Mouse (Mus musculus) T-cell, adult 2 months (primary cell): ENCODE results near the gene Plekha3.

Experiments
- DNase-seq: peaks from one replicate; pipeline ENCODE4 v3.0.0; 2022; ENCODE audit warnings: low spot score

Gene Plekha3

DNA sequence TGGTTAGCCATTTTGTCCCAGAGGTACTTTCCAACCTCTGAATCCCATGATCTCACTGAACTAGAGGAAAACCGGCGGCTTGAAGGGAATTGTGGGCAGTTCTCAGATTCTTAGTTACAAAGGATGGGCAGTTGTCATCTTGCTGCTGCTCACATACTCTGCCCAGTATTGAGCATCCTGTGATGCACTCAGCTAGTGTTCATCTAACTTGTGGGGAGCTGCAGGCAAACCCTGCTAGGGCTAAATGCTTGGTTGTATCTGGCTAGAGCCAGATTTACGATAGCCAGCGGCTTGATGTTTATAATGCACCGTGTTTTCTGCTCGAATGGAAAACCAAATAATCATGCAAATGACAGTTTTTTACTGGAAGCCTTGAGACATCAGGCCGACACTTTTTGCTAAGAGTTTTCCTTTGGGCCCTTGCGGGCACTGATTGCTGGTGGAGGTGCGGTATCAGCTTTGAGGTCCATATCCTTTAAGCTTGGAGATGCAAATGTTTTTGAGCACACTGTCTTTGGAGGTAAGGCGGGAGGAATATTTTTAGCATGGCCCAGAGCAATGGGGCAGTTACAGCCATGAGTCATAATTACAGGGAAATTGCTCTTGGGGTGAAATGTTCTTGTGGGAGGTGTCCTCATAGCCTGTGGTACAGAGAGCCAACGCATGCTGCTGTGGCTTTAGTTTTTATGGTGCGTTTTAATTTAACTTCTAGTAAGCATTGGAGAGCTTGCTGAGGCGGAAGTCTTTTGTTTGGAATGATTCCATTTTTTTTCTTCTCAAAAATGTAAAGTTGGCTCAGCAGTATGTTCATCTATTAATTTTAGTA lies 1.5 kb downstream of the Plekha3 start:
- no peak for DNase-seq

DNA sequence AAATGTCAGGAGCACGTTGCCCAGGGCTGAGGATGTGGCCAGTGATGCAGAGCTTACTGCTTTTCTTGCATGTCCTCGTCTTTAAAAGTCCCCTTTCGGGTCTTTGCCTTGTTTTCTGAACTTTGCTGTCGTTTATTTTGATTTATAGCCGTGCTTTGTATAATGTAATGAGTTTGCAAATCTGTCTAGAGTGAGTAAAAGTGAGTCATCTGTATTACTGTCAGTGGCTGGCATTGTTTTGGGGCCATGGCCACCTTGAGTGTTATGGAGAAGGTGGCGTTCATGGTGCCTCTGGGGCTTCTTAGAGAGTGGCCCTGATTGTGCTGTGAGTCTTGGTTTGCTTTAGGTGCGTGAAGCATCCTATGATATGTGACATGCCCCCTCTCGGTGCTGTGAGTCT lies 7.2 kb downstream of the Plekha3 start:
- DNase-seq = no peak

DNA sequence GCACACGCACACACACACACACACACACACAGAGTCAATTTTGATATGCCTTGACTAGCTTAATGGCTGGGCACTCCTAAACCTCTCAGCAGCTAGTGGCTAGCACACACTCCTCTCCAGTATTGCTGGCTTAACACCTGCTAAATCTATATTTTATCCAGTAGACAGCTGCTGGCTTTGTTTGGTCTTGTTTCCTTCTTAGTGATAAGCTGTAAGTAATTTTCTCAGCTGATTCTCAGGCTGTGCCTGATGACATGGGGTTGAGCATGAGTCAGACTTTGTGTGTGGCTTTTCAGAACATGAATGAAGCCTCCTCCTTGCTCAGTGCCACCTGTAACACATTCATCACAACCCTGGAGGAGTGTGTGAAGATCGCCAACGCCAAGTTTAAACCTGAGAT lies 11.9 kb downstream of the Plekha3 start:
- no peak for DNase-seq

GRCm38 (mm10) chr2:76687608-76688007 lies 12.5 kb downstream of the Plekha3 start:
- DNase-seq = no peak

- no peak for DNase-seq
These were observed 13.1 kb downstream of the Plekha3 start for GRCm38 (mm10) chr2:76688162-76688561.

- DNase-seq = no peak
These were observed 15.5 kb downstream of the Plekha3 start for GRCm38 (mm10) chr2:76690436-76691204.

DNA sequence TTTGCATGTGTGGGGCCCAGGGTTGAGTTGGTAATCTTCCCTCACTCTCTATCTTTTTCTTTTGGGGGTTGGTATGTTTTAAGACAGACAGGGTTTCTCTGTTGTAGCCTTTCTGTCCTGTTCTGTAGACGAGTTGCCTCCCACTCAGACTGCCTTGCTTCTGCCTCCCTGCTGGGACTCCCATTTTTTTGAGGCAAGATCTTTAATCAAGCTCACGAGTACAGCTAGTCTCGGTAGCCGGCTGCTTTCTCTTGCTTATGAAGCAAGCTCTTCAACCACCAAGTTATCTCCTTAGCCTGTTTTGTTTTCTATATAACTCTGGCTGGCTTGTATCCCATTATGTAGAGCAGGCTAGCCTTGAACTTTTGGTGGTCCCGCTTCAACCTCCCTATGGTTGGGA lies 18.7 kb downstream of the Plekha3 start:
- no peak for DNase-seq

DNA sequence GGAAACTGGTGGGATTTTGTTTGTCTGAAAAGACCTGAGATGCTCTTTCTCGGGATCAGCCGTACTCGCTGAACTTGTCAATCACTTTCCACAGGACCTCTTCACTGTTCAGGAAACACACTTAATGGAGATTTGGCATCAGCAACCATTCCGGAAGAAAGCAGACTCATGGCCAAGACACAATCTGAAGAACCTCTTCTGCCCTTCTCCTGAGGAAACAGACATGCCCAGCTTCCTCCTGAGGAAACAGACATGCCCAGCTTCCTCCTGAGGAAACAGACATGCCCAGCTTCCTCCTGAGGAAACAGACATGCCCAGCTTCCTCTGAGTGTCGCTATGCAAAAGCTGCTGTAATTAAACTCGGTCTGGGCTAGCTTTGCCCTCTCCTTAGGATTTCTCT lies 20.2 kb downstream of the Plekha3 start:
- no peak for DNase-seq

DNA sequence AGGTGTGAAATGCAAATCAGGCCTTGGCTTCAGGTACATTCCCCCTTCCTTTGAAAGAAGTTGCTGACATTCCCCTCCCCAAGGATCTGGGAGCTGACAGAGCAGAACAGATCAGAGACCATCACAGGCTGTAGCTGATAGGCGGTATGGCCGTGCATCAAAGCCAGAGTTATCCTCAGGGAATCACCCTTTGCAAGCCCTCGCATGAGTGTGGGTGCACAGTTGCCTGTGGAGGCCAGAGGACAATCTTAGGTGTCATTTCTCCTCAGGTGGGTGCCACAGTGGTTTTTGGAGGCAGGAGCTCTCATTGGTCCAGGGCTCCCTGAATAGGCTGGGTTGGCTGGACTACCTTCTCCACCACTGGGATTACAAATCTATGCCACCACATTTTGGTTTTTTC lies 27.1 kb downstream of the Plekha3 start:
- no peak for DNase-seq

DNA sequence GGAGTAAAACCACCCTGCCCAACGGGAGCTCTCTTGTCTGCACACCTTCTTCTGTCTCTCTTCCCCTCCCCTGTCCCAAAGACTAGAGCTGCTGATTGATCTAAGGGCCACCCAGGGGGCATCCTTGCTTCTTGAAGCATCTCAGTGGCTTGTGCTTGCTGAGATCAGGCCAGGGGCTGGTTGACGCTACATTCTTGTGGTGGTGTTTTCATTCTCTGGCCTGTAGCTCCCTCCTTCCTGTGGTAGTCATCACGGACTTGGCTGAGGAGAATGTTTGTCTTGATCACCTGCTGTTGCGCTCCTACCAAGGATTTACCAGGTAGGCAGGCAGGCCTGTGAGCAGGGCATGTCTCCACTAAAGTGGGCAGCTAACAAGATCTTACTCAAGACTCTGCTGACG lies 27.7 kb downstream of the Plekha3 start:
- no peak for DNase-seq

DNA sequence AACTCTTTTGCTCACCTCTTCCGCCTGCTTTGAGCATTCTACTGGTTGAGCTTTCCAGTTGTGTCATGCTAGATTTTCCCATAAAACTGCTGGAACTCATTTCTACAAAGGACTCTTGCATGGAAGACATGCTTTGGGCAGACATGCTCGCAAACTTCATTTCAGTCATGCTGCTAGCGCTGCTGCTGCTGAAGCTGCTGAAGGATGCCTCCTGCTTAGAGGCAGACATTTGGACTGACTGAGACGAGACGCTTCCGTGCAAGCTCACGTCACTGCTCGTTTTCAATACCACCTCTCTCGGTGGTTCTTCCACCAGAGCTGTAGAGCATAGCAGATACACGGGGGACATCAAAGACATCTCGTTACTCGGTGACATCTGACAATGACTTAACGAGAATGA lies 30.6 kb downstream of the Plekha3 start:
- DNase-seq = no peak

DNA sequence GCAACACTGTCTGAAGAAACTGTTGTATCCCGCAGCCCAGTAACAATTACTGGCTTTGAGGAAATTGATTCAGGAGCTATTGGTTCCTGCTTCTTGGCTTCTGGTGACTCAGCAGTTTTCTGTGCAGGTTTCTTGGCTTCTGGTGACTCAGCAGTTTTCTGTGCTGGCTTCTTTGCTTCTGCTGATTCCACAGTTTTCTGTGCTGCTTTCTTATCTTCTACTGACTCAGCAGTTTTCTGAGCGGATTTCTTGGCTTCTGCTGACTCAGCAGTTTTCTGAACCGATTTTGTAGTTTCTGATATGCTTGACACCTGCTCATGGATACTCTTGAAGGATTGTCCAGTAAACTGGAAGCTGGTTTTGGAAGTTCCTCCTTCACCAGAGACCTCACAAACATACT lies 33.4 kb downstream of the Plekha3 start:
- DNase-seq = no peak

DNA sequence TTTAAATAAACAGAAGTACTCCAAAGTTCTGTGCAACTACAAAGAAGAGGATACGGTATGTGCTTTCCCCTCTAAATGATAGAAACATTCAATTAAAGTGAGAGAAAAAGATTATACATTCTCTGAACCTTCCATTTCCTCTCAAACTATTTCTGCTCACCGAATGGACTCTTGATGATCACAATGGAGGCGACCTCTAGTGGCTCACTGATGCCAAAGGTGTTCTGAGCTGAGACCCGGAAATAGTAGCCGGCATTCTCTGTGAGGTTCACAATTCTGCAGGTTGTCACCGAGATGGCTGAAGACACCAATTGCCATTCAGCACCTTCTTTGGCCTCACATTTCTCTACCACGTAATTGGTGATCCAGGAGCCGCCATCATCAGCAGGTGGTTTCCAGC lies 39.9 kb downstream of the Plekha3 start:
- peak; percentile 6 for DNase-seq

GRCm38 (mm10) chr2:76719650-76720049 lies 44.6 kb downstream of the Plekha3 start:
- DNase-seq = no peak
